Mouse (Mus musculus) kidney, postnatal 0 days (tissue): ENCODE measurements around the gene Apoc4. TPM values are rescaled to one million over a fixed set of nuclear protein-coding genes. Genes with fewer than 3 reads are reported as not detected.

Source experiments
- ATAC-seq: fragments of 200-750 bp; cut with Nextera tagmentation; replicated peaks from 2 replicates; pipeline ENCODE4 v1.8.0; 2017; ENCODE audit warnings: low read depth, moderate number of reproducible peaks, moderate TSS enrichment, moderate library complexity; ENCODE audit not compliant: low FRiP score
- DNase-seq: peaks from one replicate; pipeline ENCODE4 v3.0.0-alpha.2; 2016; ENCODE audit warnings: low spot score
- H3K27ac ChIP-seq: fragments of 300-500 bp; sonication (generic); 2 replicates; pipeline ENCODE4 v1.5.1; 2014; ENCODE audit warnings: mild to moderate bottlenecking
- H3K27me3 ChIP-seq: fragments of 300-500 bp; sonication (generic); 2 replicates; pipeline ENCODE4 v1.6.1; 2014; ENCODE audit warnings: low read length, mixed read lengths; ENCODE audit not compliant: insufficient read depth
- H3K36me3 ChIP-seq: fragments of 300-500 bp; sonication (generic); 2 replicates; pipeline ENCODE4 v1.6.1; 2014; ENCODE audit warnings: low read length, mixed read lengths; ENCODE audit not compliant: insufficient read depth
- H3K4me1 ChIP-seq: fragments of 300-500 bp; sonication (generic); replicated peaks from 2 replicates; pipeline ENCODE4 v1.6.1; 2014; ENCODE audit warnings: antibody characterized with exemption, low read length, mixed read lengths; ENCODE audit not compliant: insufficient read depth
- H3K4me2 ChIP-seq: fragments of 300-500 bp; sonication (generic); 2 replicates; pipeline ENCODE4 v1.6.1; 2014; ENCODE audit warnings: mild to moderate bottlenecking, low read length, moderate library complexity, mixed read lengths
- H3K4me3 ChIP-seq: fragments of 300-500 bp; sonication (generic); replicated peaks from 2 replicates; pipeline ENCODE4 v1.5.1; 2014; ENCODE audit warnings: low read depth, low read length
- H3K9ac ChIP-seq: fragments of 300-500 bp; sonication (generic); 2 replicates; pipeline ENCODE4 v1.6.1; 2014; ENCODE audit warnings: low read depth, low read length
- H3K9me3 ChIP-seq: fragments of 300-500 bp; sonication (generic); replicated peaks from 2 replicates; pipeline ENCODE4 v1.6.1; 2016; ENCODE audit warnings: low read length, inconsistent platforms, mixed read lengths
- CTCF ChIP-seq: IDR thresholded peaks from 2 replicates; pipeline ENCODE4 v1.5.1; 2016; ENCODE audit warnings: antibody characterized with exemption, low read depth, mild to moderate bottlenecking, moderate library complexity
- WGBS: fragments of 180-500 bp; shearing (Covaris S2); extraction: QIAGEN DNeasy Blood & Tissue Kit; methylation state at CpG from one replicate; pipeline ENCODE4 v1.1.7; 2014; 5-methylcytosine and 5-hydroxymethylcytosine counted together
- polyA plus RNA-seq: library from polyadenylated mRNA; unstranded; fragments of >200 nt; fragmentation: Nextera tagmentation; extraction: Ambion mirVana; gene quantifications from 2 replicates; pipeline ENCODE4 v1.2.1, GENCODE M21; 2015

Gene Apoc4
- polyA plus RNA-seq, 1 experiment from 2014 or later: 0.26 TPM

GRCm38 (mm10) chr7:19717346-19717745 is 36.1 kb upstream of the Apoc4 start:
- peaks cover 11% of the 10 kb centered on the region for H3K9me3 ChIP-seq
- H3K36me3 ChIP-seq: peaks cover 24% of the 10 kb centered on the region
- DNase-seq (no peak), ATAC-seq (no peak)
- no peak overlapping the region for H3K4me2 ChIP-seq
- no peaks in the 10 kb centered on the region for H3K27me3 ChIP-seq
- H3K27ac ChIP-seq: no peak overlapping the region
- no peaks in the 10 kb centered on the region for H3K4me1 ChIP-seq
- H3K4me3 ChIP-seq: no peak overlapping the region
- TF ChIP-seq CTCF: no peak
- 77% methylated on average over 4 of the region's 4 CpGs for WGBS
- no peak overlapping the region for H3K9ac ChIP-seq

GRCm38 (mm10) chr7:19716822-19717221 is 35.5 kb upstream of the Apoc4 start:
- peaks cover 11% of the 10 kb centered on the region for H3K9me3 ChIP-seq
- no peaks in the 10 kb centered on the region for H3K4me1 ChIP-seq
- H3K36me3 ChIP-seq: peaks cover 28% of the 10 kb centered on the region
- TF ChIP-seq CTCF: no peak
- H3K4me3 ChIP-seq: no peak overlapping the region
- no peak overlapping the region for H3K9ac ChIP-seq
- no peak for ATAC-seq
- no peak for DNase-seq
- H3K27me3 ChIP-seq: no peaks in the 10 kb centered on the region
- H3K27ac ChIP-seq: no peak overlapping the region
- no peak overlapping the region for H3K4me2 ChIP-seq
- WGBS: 86% methylated on average over 2 of the region's 2 CpGs

GRCm38 (mm10) chr7:19716055-19716682 is 34.9 kb upstream of the Apoc4 start:
- DNase-seq (no peak), ATAC-seq (no peak)
- Histone ChIP-seq H3K9me3 (peaks cover 5% of the 10 kb centered on the region), H3K9ac (no peak overlapping the region), H3K4me3 (0 out of 2 replicates have a peak overlapping the region, but pooled peaks have one; percentile 4), H3K4me1 (no peaks in the 10 kb centered on the region), H3K27ac (peak overlapping the region; percentile 82), H3K27me3 (no peaks in the 10 kb centered on the region), H3K36me3 (peaks cover 31% of the 10 kb centered on the region), H3K4me2 (peak overlapping the region; percentile 46)
- WGBS: 6% methylated on average over 18 of the region's 18 CpGs
- TF ChIP-seq CTCF: no peak

- Histone ChIP-seq H3K36me3 (peaks cover 38% of the 10 kb centered on the region), H3K4me3 (peak within 1 kb of the TSS; percentile 96), H3K9me3 (no peaks in the 10 kb centered on the region), H3K9ac (peak within 1 kb of the TSS; percentile 96), H3K27ac (peak within 1 kb of the TSS; percentile 89), H3K27me3 (no peaks in the 10 kb centered on the region), H3K4me1 (no peaks in the 10 kb centered on the region), H3K4me2 (peak within 1 kb of the TSS; percentile 96)
- no peak for TF ChIP-seq CTCF
- under 1% methylated on average over 59 of the region's 59 CpGs for WGBS
- ATAC-seq (peak; percentile 99), DNase-seq (peak; percentile 100)
These were observed 34.2 kb upstream of the Apoc4 start, which contains the start of gene Tomm40 for GRCm38 (mm10) chr7:19715239-19716054. Gene Tomm40 (minus strand): TSS chr7:19715438.

- DNase-seq (no peak), ATAC-seq (no peak)
- Histone ChIP-seq H3K9ac (peak overlapping the region; percentile 96), H3K27me3 (no peaks in the 10 kb centered on the region), H3K4me3 (peak overlapping the region; percentile 96), H3K4me1 (no peaks in the 10 kb centered on the region), H3K4me2 (peak overlapping the region; percentile 96), H3K27ac (peak overlapping the region; percentile 89), H3K36me3 (peaks cover 41% of the 10 kb centered on the region), H3K9me3 (no peaks in the 10 kb centered on the region)
- TF ChIP-seq CTCF: no peak
- WGBS: under 1% methylated on average over 39 of the region's 39 CpGs
These were observed 33.6 kb upstream of the Apoc4 start for GRCm38 (mm10) chr7:19714836-19715235.

GRCm38 (mm10) chr7:19713598-19713997 is 32.3 kb upstream of the Apoc4 start:
- WGBS: 90% methylated on average over 9 of the region's 9 CpGs
- H3K4me2 ChIP-seq: no peak overlapping the region
- H3K9ac ChIP-seq: no peak overlapping the region
- no peaks in the 10 kb centered on the region for H3K4me1 ChIP-seq
- H3K9me3 ChIP-seq: no peaks in the 10 kb centered on the region
- ATAC-seq: no peak
- no peak for TF ChIP-seq CTCF
- H3K27ac ChIP-seq: no peak overlapping the region
- H3K27me3 ChIP-seq: no peaks in the 10 kb centered on the region
- no peak for DNase-seq
- peaks cover 43% of the 10 kb centered on the region for H3K36me3 ChIP-seq
- H3K4me3 ChIP-seq: no peak overlapping the region
